Mouse (Mus musculus): Measurements from ENCODE around the gene Lin7c.

The Lin7c gene

DNA sequence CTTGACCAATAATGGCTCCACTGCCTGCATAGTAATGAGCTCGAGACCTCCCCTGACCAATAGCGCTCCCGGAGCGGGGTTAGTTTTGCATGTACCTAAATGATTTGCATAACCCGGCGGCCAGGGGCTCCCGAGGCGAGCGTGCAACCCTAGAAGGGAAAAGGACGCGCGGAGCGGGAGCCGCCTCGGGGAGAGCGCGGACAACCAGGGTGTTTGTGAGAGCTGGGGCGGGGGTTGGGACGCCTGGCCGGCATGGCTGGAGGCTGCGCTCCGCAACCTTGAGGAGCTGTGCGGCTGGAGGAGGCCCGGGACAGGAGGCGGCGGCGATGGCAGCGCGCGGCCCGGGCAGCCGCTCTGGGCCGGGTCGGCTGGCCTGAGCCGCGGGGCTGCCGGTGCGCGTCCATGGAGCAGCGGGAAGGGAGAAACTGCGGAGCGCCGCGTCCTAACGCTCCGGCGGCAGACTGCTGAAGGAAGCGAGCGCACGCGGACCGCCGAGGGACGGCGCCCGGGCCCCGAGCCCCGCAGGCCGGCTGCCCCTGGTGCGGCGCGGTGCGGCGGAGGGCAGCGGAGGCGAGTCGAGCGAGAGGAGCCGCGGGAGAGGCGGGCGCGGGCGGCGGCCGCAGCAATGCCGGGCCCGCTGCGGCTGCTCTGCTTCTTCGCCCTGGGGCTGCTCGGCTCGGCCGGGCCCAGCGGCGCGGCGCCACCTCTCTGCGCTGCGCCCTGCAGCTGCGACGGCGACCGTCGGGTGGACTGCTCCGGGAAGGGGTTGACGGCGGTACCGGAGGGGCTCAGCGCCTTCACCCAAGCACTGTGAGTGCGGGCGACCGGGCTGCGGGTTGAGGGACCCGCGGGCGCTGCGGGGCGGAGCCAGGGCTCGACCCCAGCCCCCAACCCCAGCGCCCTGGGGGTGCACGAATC, 27.1 kb downstream of the Lin7c start, which contains the start of gene Lgr4:
Gene Lgr4 (plus strand): TSS at position 152 of the 918 bp plus-strand sequence.
- DNase-seq: peak; percentile 94 to 97

DNA sequence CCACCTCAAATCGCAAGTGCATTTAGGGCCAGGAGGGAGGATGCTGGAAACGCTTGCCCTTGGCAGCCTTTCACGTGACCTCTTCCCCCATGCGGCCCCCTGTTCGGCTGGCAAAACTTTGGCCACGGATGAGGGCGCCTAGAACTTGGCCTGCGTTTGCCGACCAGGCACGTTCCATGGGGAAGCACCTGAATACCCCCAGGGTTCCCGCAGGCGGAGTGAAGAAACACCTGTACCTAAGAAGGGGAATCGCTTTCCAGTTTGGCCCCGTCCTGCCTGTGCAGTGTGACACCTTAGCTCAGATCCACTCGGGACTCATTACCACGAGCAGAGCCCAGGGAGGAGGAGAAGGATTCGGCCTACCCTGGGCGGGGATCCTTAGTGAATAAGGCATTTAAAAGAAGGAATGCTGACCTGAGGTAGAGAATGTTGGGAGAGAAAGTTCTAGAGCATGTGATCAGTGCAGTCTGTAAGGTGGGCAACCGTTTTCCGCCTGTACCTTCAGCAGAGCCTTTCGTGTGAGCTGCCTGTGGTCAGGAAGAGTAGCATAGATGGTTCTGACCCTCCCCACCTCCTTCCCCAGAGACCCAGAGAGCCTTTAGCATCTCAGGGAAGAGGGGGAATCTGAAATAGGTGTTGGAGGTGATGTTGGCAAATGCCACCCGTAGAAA, 28.1 kb downstream of the Lin7c start:
- DNase-seq: peak; percentile 41 to 51

DNA sequence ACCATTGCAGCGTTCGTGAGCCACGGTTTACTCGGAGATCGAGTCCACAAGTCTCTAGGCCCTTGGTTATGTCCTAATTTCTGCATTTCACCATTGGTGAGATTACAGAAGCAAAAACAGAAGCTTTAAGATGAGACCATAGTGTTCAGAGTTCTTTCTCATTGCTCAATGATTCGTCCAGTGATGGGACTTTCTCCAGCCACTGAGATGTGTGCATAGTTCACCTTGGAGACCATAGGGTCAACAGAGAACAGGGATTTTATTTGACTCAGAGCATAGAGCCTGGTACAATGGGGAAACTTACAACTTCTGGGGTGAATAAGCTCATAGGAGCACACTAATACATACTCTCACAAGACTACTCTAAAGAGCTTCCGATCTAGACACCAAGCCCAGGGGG, 29.8 kb downstream of the Lin7c start:
- no peak for DNase-seq

DNA sequence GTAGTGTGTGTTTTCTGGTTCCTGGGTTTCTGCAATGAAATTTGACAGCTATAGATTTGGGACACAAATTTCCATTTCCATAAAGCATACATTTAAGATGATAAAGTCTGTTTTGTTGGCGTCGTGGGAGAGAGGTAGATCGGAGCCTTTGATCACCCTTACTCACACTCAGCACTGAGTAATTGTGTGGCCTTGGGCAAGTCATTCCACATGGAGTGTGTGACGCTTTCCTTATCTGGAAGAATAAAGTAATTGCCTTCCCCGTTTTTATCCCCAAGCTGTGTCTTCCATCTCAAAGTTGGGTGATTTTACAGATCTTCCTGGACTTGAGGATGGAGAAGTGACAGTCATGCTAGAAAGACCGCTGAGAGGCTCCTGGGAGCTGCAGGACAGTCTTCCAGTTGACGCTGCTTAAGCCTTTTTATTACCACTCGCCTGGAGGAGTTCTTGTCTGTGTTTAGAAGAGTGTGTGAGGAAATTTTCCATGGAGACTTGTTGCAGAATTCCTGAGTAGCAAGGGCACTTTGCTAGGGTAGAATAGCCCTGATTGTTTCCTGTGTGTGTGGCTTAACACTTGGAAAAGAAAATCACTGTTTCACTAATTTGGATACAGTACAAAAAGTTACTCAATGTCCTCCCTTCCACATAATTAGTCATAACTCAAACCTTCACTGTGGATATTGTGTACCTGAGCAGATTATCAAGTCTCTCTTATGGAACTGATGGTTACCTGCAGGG, 30.8 kb downstream of the Lin7c start:
- DNase-seq: no peak

DNA sequence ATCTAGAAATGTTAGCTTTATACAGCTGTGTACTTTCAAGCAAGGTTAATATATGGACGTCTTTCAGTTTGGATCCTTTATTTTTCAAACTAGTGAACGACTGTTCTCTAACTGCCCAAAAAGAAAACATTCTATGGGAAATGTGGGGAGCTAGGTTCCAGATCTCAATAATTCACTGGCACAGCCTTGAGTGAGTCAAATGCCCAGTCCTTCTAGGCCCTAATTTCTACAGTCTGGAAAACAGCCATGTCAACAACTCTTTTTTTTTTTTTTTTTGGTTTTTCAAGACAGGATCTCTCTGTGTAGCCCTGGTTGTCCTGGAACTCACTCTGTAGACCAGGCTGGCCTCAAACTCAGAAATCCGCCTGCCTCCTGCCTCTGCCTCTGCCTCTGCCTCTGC, 31.7 kb downstream of the Lin7c start:
- no peak for DNase-seq

DNA sequence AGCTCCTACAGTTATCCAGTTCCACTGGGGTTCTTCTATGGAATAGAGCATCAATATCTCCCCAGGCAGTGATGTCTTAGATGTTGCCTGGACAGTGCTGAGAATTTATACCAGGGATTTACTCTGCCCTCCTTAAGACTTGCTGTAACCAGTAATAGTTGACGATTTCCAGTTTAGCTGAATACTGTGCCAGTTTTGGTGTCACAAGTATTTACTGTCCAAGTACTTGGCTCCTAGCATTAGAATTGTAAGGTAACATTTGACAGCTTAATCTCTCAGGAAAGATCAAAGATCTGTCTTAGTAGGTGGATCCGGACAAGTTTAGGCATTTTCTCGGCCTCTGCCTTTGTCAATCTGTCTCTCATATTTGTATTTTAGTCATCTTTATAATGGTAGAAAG, 32.4 kb downstream of the Lin7c start:
- DNase-seq: no peak

DNA sequence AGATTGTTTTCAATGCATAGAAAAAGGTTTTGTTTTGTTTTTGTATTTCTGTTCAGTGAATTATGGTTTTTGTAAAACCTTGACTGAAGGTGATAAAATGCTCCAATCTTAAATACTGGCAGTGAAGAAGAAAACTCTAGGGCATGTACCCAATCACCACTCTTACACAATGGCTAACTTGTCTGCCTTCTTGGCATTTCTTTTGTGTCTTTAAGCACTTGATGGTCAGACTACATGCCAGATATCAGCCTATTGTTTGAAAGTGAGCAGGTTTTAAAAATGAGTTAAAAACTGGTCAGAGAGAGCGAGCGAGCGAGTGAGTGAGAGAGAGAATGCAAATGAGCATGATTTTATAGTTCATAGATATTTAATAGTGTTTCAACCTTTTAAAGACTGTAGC, 33.3 kb downstream of the Lin7c start:
- DNase-seq: no peak

DNA sequence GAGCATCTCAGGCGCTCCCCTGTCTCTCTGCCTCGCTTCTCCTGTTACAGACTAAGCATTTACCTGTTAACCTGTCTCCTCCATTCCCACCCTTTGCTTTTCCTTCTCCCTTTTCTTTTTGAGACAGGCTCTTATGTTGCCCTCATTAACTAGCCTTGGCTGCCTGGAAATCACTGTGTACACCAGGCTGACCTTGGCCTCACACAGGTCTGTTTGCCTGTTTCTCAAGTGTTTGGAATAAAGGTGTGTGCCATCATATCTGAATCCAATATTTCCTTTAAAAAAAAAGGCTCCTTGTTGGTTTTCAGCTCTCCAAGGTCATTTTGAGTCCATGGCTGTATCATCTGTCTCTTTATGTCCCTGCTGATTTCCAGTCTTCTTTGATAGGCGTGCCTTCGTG, 36.3 kb downstream of the Lin7c start:
- DNase-seq: no peak

DNA sequence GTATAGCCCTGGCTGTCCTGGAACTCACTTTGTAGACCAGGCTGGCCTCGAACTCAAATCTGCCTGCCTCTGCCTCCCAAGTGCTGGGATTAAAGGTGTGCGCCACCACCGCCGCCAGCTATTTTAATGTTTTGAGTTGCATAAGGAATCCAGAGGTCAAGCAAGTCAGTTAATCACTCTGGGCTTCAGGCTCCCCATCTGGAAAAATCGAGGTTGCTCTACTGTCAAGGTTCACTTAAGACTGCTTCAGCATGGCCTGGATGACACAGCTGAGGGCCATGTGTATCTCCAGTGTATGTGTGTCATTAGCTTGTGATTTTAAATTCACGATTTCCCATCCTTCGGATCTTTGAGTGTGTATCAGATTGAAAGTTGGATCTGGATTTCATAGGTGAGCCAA, 36.8 kb downstream of the Lin7c start:
- DNase-seq: no peak

DNA sequence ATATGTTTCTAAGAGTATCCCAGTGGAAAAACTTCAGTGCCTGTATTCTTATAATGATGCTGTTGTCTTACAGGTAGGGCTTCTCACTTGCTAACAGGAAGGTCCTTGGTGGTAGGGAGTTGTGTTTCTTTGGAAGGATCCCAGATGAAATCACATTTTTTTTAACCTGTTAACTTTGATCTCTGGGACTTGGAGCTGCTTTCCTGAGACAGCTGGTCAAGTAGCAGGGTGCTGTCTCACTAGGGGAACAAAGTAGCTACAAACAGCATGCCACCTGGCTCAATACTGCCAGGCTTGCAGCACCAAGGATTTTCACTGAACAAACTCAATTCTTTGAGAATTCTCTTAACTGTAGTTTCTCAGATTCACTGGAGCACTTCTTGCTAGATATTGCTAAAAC, 37.2 kb downstream of the Lin7c start:
- peak; percentile 73 to 77 for DNase-seq

DNA sequence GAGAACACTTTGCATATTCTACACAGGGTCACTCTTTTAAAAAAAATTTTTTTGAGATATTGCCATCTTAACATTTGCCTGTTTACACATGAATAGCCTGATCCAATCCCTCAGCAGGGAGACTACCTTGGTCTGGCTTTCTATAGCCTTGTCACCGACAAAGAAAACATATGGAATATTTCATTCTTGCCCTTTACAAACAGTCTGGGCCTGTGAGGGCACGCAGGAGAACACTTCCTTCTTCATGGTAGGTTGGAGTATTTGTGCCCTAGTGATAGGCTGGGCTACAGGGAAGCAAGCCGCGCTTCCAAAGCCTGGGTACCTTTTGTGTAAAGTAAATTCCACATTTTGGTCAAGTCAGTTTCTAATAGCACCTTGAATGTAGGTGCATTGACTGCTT, 38.1 kb downstream of the Lin7c start:
- peak; percentile 47 for DNase-seq

DNA sequence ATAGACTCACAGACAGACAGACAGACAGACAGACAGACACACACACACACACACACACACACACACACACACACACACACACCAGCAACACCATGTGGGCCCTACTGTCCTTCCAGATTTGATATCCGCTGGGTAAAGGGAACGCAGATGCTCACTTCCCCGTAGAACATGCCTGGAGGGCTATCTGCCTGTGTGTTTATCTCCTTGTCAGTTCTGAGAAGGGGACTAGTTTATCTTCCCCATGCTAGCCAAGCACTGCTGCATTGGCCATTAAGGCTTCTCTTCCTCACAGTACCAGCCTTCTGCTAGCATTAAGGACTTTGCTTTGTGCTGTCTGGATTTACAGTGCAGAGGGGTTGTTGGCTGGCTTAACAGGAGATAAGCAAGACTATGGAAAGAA, 38.6 kb downstream of the Lin7c start:
- DNase-seq: peak in 1 of 2 experiments; percentile 37

DNA sequence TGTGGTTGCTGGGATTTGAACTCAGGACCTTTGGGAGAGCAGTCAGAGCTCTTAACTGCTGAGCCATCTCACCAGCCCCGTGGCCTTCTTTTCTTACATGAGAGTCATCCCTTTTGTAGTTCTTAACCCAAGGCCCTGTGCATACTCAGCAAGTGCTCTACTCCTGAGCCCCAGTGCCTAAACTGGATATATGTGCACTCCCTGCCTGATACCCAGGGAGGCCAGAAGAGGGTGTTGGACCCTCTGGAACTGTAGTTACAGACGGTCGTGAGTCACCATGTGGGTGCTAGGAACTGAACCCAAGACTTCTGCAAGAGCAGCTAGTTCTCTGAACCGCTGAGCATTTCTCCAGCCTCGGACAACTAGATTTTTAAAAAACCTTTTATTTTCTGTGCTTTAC, 39.7 kb downstream of the Lin7c start:
- no peak for DNase-seq

DNA sequence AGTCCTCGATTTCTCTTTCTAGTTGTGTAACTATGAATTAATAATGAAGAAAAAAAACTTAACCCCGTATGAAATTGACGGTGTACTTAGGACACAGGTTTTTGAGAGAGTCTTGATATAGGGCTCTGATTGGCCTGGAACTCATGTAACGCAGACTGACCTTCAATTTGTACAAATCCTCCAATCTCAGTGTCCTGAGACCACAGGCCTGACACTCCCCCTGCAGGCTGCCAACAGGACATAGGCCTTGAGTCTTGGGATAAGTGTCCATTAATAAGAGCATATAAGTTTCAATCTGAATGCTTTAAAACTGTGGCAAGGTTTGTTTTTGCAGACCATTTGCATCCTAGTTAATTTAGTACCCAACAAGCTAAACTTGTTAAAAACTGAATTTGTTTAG, 40.1 kb downstream of the Lin7c start:
- no peak for DNase-seq

DNA sequence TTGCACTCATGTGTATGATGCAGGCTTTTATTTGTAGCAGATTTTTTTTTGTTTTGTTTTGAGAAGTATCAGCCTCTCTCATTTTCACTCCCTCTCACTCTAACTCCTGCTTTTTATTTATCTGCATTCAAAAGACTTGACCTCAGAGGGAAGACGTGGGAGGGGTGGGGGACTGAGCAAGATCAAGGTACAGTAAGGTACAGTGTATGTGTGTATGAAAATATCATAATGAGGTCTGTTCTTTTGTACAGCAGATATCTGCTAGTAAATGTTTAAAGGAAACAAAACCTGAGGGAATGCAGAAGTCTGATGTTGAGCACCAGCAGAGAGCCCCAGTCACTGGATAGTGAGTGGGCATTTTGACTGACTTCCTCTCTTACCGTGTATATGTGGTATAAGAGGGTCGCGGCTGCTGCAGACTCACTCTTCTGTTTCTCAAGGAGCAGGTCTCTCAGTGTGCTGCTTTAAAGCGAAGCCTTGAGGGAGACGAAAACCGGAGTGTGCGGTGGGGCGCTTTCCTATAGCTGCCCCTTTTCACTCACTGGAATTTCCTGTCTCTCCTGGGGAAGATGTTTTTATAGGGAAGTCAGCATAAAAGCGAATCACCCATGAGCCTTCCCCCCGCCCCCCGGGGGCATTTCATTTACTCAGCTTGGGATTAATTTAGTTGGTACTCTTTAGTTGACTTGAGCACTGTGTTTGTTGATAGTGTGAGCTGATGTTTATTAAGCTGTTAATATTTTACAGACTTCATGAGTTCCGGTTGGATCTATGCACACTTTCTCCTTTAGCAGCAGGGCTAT, 41.5 kb downstream of the Lin7c start:
- DNase-seq: no peak

DNA sequence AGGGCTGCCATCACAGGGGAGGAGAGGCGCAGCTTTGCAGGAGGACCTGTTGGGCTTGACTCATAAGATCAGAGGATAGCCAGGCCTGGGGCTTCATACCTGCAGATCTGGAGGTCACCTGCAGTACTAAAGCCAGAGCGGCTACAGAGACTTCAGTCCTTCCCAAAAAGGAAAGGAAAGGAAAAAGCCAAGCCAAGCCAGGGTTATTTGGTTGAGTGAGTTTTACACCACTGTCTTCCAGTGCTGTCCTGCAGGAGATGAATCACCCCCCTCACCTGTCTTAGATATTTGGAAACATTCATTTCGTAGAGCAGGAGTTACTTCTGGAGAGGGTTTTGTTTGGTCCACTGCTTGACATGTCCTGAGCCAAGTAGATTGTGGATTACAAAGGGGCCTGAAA, 42.5 kb downstream of the Lin7c start:
- no peak for DNase-seq

DNA sequence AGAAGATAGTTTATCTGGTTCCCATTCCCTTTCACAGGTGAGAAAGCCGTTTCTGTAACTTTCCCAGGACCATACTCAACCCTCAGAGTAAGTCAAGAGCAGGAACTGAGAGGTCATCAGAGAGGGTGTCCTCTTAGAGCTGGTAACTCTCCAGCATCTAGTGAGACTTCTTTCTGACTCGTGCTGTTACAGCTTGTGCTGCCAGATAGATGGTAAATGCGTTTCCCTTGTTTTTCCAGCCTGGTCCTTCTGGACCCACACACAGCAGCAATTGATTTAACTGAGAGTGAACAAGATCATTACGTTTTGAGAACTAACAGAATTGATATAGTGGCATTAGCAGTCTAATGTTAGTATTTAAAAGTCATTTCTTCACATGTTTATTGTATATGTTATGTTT, 43.4 kb downstream of the Lin7c start:
- DNase-seq: no peak

DNA sequence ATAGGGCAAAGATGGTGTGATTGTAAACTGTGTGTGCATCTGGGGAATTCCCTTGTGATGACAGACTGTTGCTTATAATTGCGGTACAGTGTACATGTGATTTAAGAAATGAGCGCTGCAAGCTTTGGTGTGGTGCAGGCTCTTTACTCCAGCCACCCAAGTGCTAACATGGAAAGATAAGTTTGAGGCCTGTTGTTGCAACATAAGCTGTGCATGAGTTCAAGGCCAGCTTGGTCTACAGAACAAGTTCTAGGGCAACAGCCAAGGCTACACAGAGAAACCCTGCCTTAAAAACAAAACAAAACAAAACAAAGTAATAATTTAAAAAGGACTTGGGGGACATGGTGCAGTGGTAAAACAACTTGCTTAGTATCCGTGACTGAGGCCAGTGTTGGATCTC, 44.5 kb downstream of the Lin7c start:
- DNase-seq: no peak

DNA sequence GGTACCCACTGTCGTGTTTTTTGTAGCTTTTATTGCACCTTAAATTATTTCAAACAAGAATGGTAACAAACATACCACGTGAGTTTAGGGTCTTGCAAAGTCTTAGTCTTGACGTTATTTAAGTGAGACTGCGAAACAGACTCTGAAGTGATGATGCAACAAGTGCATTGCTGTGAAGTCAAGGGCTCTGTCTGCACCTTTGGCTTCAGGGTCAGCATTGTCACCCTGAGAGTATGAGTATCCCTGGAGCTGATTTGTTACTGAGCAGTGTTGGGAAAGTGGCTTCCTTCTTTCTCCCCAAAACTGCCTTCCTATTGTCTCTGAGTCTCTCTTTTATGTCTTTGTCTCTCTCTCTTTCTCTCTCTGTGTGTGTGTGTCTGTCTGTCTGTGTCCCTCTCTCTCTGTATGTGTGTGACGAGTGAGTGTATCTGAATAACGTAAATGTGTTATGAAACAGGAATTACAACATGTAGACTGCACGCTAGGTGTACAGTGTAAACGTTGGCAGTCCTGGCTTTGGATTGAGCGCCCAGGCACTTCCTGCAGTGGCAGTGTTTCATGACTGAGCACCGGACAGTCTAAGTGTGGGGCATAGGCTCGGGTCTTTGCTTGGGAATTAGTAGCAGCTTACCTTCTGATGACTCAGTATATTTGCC, 45.2 kb downstream of the Lin7c start:
- no peak for DNase-seq

DNA sequence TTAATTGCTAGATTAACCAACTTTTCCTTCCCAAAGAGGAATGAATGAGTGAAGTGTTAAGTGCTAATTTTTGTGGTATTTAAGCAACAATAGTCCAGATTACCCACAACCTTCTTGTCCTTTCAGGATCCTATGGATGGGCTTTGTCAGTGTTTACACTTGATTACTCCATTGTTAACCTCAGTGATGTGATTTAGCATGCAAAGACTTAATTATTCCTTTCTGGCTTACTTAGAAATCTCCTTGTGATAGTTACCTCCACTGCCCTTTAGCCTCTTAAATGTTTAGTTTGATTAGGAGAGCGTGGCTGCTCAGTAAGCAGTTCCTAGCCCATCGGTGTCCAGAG, 45.7 kb downstream of the Lin7c start:
- no peak for DNase-seq

DNA sequence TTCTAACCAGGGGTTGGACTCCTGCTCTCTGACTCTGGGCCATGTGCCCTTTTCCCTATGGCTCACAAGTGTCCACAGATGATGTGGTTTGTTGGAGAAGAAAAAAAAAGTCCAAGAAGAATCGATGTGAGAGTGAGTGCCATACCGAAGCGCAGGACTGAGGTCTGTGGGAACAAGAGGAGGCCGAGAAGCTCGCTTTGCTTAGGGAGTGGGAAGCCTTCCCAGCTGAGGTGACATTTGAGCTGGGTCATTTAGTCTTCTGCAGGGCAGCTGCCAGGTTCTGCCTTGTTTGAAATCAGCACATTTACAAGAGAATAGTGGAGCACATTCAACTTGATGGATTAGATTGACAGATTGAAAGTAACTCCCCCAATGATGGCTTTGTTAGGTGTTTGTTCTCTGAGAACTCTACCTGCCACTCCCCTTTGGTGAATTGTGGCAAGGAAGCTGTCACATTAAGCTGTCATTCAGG, 51.4 kb downstream of the Lin7c start:
- DNase-seq: no peak

All from cerebellum, adult 18-20 months (tissue).